Mouse (Mus musculus) heart, postnatal 0 days (tissue): ENCODE results near the gene Abhd13. TPM values are rescaled to one million over a fixed set of nuclear protein-coding genes. Genes with fewer than 3 reads are reported as not detected.

Experiments
- ATAC-seq: fragments of 200-750 bp; cut with Nextera tagmentation; 2 replicates; pipeline ENCODE4 v1.8.0; 2017; ENCODE audit warnings: low read depth, moderate number of reproducible peaks, moderate library complexity; ENCODE audit not compliant: insufficient read depth
- DNase-seq: peaks from one replicate; pipeline ENCODE4 v3.0.0-alpha.2; 2016; ENCODE audit warnings: low spot score
- H3K27ac ChIP-seq: fragments of 300-500 bp; sonication (generic); 2 replicates; pipeline ENCODE4 v1.5.1; 2014; ENCODE audit warnings: low read depth, mild to moderate bottlenecking
- H3K27me3 ChIP-seq: fragments of 300-500 bp; sonication (generic); 2 replicates; pipeline ENCODE4 v1.6.1; 2014; ENCODE audit warnings: low read length, mixed read lengths; ENCODE audit not compliant: control insufficient read depth, insufficient read depth
- H3K36me3 ChIP-seq: fragments of 300-500 bp; sonication (generic); replicated peaks from 2 replicates; pipeline ENCODE4 v1.6.1; 2014; ENCODE audit warnings: low read length, mixed read lengths; ENCODE audit not compliant: control insufficient read depth, insufficient read depth
- H3K4me1 ChIP-seq: fragments of 300-500 bp; sonication (generic); 2 replicates; pipeline ENCODE4 v1.6.1; 2014; ENCODE audit warnings: antibody characterized with exemption; ENCODE audit not compliant: control insufficient read depth, insufficient read depth
- H3K4me2 ChIP-seq: fragments of 300-500 bp; sonication (generic); 2 replicates; pipeline ENCODE4 v1.6.1; 2014; ENCODE audit warnings: low read depth, mild to moderate bottlenecking, low read length, moderate library complexity
- H3K4me3 ChIP-seq: fragments of 300-500 bp; sonication (generic); 2 replicates; pipeline ENCODE4 v1.5.1; 2014; ENCODE audit warnings: low read depth, low read length
- H3K9ac ChIP-seq: fragments of 300-500 bp; sonication (generic); replicated peaks from 2 replicates; pipeline ENCODE4 v1.6.1; 2014; ENCODE audit warnings: low read depth, low read length, mixed read lengths
- H3K9me3 ChIP-seq: fragments of 300-500 bp; sonication (generic); replicated peaks from 2 replicates; pipeline ENCODE4 v1.6.1; 2016; ENCODE audit warnings: low read length; ENCODE audit not compliant: control insufficient read depth
- CTCF ChIP-seq: IDR thresholded peaks from 2 replicates; pipeline ENCODE4 v1.5.1; 2016; ENCODE audit warnings: antibody characterized with exemption, control low read depth, low read depth
- EP300 ChIP-seq: IDR thresholded peaks from 2 replicates; pipeline ENCODE4 v1.6.1; 2016; ENCODE audit warnings: antibody characterized with exemption, low read depth
- WGBS: fragments of 180-500 bp; shearing (Covaris S2); extraction: QIAGEN DNeasy Blood & Tissue Kit; methylation state at CpG from one replicate; pipeline ENCODE4 v1.1.7; 2014; 5-methylcytosine and 5-hydroxymethylcytosine counted together
- polyA plus RNA-seq: library from polyadenylated mRNA; unstranded; fragments of >200 nt; fragmentation: Nextera tagmentation; extraction: Ambion mirVana; gene quantifications from 2 replicates; pipeline ENCODE4 v1.2.1, GENCODE M21; 2015
- total RNA-seq: library from RNA; depleted of rRNA; stranded (reverse); fragments of >200 nt; gene quantifications from 2 replicates; pipeline ENCODE4 v1.2.3, GENCODE M21; 2014; ENCODE audit warnings: low replicate concordance

Abhd13 gene
- total and polyA plus RNA-seq, 2 experiments from 2014 or later = 11.5 to 19.9 TPM

GRCm38 (mm10) chr8:9949134-9949890 is 28.2 kb upstream of the Abhd13 start:
- TF ChIP-seq EP300 = no peak
- TF ChIP-seq CTCF = no peak
- Histone ChIP-seq H3K9ac (no peak overlapping the region), H3K27me3 (no peaks in the 10 kb centered on the region), H3K4me2 (no peak overlapping the region), H3K4me3 (no peak overlapping the region), H3K4me1 (no peaks in the 10 kb centered on the region), H3K9me3 (no peaks in the 10 kb centered on the region), H3K36me3 (no peaks in the 10 kb centered on the region), H3K27ac (no peak overlapping the region)
- no peak for ATAC-seq
- 53% methylated on average over 10 of the region's 10 CpGs for WGBS
- no peak for DNase-seq

DNA sequence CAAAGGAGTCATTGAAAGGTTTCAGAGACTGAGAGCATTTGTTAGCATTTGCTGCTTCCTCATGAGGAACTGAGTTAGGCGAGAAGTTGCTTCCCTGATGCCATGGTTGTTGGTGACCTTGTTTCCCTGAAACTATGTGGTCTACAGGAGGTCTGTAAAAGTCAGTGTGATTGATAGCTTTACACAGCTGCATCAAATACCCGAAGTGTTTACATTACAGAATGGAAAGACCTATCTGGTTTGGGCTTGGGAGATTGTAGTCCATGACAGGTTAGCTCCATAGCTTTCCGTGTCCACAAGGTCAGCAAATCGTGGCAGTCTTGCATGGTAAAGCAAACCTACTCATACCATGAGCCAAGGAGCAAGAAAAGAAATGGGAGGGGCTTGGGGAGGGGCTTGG is 19.2 kb upstream of the Abhd13 start:
- no peak for TF ChIP-seq CTCF
- TF ChIP-seq EP300 = no peak
- Histone ChIP-seq H3K4me2 (no peak overlapping the region), H3K4me3 (no peak overlapping the region), H3K27me3 (no peaks in the 10 kb centered on the region), H3K4me1 (no peaks in the 10 kb centered on the region), H3K36me3 (no peaks in the 10 kb centered on the region), H3K27ac (no peak overlapping the region), H3K9ac (no peak overlapping the region), H3K9me3 (no peaks in the 10 kb centered on the region)
- ATAC-seq = no peak
- 64% methylated on average over 4 of the region's 4 CpGs for WGBS
- no peak for DNase-seq

DNA sequence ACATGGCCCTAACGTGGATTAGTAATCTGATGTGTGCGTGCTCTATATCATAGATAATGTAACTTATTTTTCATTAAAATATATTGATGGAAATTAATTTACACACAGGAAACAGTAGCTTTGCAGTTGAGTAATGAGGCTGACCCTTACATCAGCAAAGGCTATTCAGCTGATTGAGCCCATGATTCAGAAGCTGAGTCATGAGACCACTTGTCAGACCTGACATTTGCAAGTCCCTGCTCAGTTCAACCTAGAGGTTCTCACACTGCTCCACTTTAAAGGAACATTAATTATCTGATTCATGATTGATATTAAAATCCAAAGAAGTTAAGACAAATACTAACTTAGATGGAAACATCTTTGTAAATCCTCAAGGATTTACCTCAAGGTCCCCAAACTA is 17.6 kb upstream of the Abhd13 start:
- Histone ChIP-seq H3K9me3 (no peaks in the 10 kb centered on the region), H3K27ac (no peak overlapping the region), H3K4me3 (no peak overlapping the region), H3K36me3 (no peaks in the 10 kb centered on the region), H3K4me2 (no peak overlapping the region), H3K9ac (no peak overlapping the region), H3K27me3 (no peaks in the 10 kb centered on the region), H3K4me1 (no peaks in the 10 kb centered on the region)
- no peak for TF ChIP-seq CTCF
- TF ChIP-seq EP300 = no peak
- DNase-seq (no peak), ATAC-seq (no peak)
- 87% methylated on average over 2 of the region's 2 CpGs for WGBS

DNA sequence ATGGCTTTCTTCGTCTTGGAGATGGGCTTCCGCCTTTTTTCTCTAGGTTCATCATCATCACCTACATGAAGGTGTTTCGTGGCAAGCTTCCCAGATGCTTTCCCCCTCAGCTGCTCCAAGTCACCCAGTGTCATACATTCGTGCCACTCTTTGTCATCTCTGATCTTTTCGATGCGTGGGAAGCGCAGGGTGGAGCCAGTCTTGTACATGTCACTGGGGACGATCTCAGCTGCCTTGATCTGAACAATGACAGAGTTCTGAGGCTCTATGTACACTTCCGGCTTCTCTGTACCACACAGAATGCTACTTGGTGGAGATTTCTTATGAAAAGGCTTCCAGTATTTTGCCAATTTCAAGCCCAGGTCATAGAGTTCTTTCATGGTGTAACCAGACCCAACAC is 5.6 kb upstream of the Abhd13 start:
- DNase-seq = no peak
- H3K27me3 ChIP-seq = no peaks in the 10 kb centered on the region
- H3K9me3 ChIP-seq = no peaks in the 10 kb centered on the region
- peaks cover 31% of the 10 kb centered on the region for H3K36me3 ChIP-seq
- WGBS = 89% methylated on average over 9 of the region's 9 CpGs
- TF ChIP-seq EP300 (no peak), CTCF (no peak)
- H3K9ac ChIP-seq = no peak overlapping the region
- no peak overlapping the region for H3K4me2 ChIP-seq
- ATAC-seq = no peak
- H3K4me3 ChIP-seq = no peak overlapping the region
- peaks cover 4% of the 10 kb centered on the region for H3K4me1 ChIP-seq
- no peak overlapping the region for H3K27ac ChIP-seq

DNA sequence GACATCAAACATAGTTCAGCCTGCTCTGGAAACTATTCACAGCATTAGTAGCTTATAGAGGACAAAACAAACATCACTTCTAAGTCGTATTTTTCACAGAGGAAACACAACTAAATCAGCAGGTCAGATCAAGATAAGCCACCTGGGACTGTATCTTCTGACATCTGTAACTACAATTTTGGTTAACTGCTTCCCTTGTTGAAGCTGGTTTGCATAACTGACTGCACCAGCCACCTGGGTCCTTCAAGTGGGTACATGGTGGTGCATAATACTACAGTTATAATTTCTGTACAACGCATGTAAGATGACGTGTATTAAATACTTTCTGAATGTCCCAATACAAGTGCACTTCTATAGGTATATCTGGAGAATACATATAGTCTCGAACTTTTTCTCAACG is 2.2 kb upstream of the Abhd13 start:
- DNase-seq (no peak), ATAC-seq (no peak)
- Histone ChIP-seq H3K27me3 (no peaks in the 10 kb centered on the region), H3K9me3 (no peaks in the 10 kb centered on the region), H3K4me3 (peak overlapping the region; percentile 72), H3K36me3 (peaks cover 26% of the 10 kb centered on the region), H3K27ac (no peak overlapping the region), H3K4me1 (peaks cover 23% of the 10 kb centered on the region), H3K4me2 (peak overlapping the region; percentile 77; the same call in 1 of the 2 replicates), H3K9ac (no peak overlapping the region)
- no peak for TF ChIP-seq CTCF
- WGBS = 31% methylated on average over 5 of the region's 5 CpGs
